Mouse (Mus musculus): ENCODE data around the gene Akr1b7. TPM values are rescaled to one million over a fixed set of nuclear protein-coding genes. Genes with fewer than 3 reads are reported as not detected.
"Not testable (repeated sequence)": the region's sequence is repeated elsewhere in the genome, so short reads cannot be mapped to it uniquely, and the experiment has no call there.

The Akr1b7 gene
- 0.22 TPM in 1 of 2 replicates, not detected in the other for polyA plus RNA-seq (2016; fragmentation: Nextera tagmentation; extraction: Ambion mirVana)

DNA sequence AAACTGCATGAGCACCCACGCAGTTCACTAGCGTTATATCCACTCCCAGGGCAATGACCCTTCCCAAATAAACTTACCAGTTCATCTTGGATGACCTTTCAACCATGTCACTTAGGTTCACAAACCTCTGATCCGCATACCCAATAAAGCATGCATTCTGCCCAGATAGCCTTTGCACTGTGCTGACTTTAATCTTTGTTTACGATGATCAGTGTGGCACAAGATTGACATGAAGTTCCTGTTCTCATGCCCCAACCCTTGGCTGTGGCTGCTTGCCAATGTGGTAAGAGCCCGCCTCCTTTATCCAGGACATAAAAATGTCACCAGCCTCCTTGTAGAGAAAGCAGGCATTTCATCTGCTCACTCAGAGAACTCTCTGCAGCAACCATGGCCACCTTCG is at the start of gene Akr1b7:
Gene Akr1b7 (plus strand): TSS at position 312 of the 400 bp plus-strand sequence.
- no peak for ATAC-seq (ENCODE audit: insufficient number of reproducible peaks, insufficient read depth, low FRiP score, low TSS enrichment, low read depth)
- Histone ChIP-seq H3K9me3 (no peaks in the 10 kb centered on the region), H3K4me1 (replicated peaks) (no peaks in the 10 kb centered on the region), H3K36me3 (no peaks in the 10 kb centered on the region), H3K27ac (no peak within 1 kb of the TSS), H3K4me2 (no peak within 1 kb of the TSS), H3K4me3 (replicated peaks) (no peak within 1 kb of the TSS), H3K9ac (replicated peaks) (no peak within 1 kb of the TSS), H3K27me3 (no peaks in the 10 kb centered on the region)
- 62% methylated on average over 6 of the region's 6 CpGs for WGBS

DNA sequence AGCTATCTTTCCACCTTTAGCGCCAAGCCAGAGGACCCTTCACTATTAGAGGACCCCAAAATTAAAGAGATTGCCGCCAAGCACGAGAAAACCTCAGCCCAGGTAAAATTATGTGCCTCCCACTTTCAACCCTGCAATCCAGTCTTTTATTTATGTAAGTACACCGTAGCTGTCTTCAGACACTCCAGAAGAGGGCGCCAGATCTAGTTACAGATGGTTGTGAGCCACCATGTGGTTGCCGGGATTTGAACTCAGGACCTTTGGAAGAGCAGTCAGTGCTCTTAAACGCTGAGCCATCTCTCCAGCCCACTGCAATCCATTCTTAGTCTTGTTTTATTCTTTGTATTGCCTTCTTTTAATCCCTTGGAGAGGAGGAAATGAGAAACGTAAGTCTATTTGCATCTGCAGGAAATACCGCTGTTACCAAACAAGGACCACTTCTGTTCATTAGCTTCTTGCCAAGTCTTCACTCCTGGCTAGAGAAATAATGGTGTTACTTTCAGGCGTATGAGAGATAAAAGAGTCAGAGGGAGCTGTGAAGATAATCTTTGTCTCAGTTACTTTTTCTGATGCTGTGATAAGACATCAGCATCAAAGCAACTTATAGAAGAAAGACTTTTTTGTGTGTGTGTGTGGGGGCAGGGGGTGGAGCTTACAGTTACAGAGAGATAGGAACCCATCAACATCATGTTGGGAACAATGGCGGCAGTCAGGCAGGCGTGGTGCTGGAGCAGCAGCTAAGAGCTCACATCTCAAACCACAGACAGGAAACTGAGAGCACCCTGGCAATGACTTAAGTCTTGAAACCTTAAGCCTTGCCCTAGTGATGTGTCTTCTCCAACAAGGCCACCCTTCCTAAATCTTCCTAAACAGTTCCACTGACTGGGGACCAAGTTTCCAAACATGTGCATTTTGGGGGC is 47.7 kb upstream of the Akr1b7 start:
- H3K9me3 ChIP-seq: no peaks in the 10 kb centered on the region
- ATAC-seq (ENCODE audit: insufficient number of reproducible peaks, insufficient read depth, low FRiP score, low TSS enrichment, low read depth): no peak
- no peak overlapping the region for H3K4me3 ChIP-seq (replicated peaks)
- H3K36me3 ChIP-seq: no peaks in the 10 kb centered on the region
- WGBS: 87% methylated on average over 12 of the region's 12 CpGs
- H3K27me3 ChIP-seq: no peaks in the 10 kb centered on the region
- no peak overlapping the region for H3K4me2 ChIP-seq
- no peaks in the 10 kb centered on the region; the same call in 1 of the 2 replicates for H3K4me1 ChIP-seq (replicated peaks)
- no peak overlapping the region for H3K9ac ChIP-seq (replicated peaks)
- no peak overlapping the region for H3K27ac ChIP-seq

GRCm38 (mm10) chr6:34367998-34368397 is 44.1 kb upstream of the Akr1b7 start:
- WGBS: 84% methylated on average over 9 of the region's 9 CpGs
- Histone ChIP-seq H3K27me3 (no peaks in the 10 kb centered on the region), H3K4me3 (replicated peaks) (no peak overlapping the region), H3K4me2 (no peak overlapping the region), H3K36me3 (no peaks in the 10 kb centered on the region), H3K4me1 (replicated peaks) (no peaks in the 10 kb centered on the region; the same call in 1 of the 2 replicates), H3K9me3 (no peaks in the 10 kb centered on the region), H3K27ac (no peak overlapping the region), H3K9ac (replicated peaks) (no peak overlapping the region)
- no peak for ATAC-seq (ENCODE audit: insufficient number of reproducible peaks, insufficient read depth, low FRiP score, low TSS enrichment, low read depth)

GRCm38 (mm10) chr6:34370081-34370480 is 42.1 kb upstream of the Akr1b7 start:
- ATAC-seq (ENCODE audit: insufficient number of reproducible peaks, insufficient read depth, low FRiP score, low TSS enrichment, low read depth): no peak
- no peak overlapping the region for H3K4me2 ChIP-seq
- H3K9ac ChIP-seq (replicated peaks): no peak overlapping the region
- no peaks in the 10 kb centered on the region; the same call in 1 of the 2 replicates for H3K4me1 ChIP-seq (replicated peaks)
- no peak overlapping the region for H3K27ac ChIP-seq
- no peaks in the 10 kb centered on the region for H3K27me3 ChIP-seq
- 86% methylated on average over 8 of the region's 8 CpGs for WGBS
- no peaks in the 10 kb centered on the region for H3K9me3 ChIP-seq
- H3K36me3 ChIP-seq: no peaks in the 10 kb centered on the region
- H3K4me3 ChIP-seq (replicated peaks): no peak overlapping the region

DNA sequence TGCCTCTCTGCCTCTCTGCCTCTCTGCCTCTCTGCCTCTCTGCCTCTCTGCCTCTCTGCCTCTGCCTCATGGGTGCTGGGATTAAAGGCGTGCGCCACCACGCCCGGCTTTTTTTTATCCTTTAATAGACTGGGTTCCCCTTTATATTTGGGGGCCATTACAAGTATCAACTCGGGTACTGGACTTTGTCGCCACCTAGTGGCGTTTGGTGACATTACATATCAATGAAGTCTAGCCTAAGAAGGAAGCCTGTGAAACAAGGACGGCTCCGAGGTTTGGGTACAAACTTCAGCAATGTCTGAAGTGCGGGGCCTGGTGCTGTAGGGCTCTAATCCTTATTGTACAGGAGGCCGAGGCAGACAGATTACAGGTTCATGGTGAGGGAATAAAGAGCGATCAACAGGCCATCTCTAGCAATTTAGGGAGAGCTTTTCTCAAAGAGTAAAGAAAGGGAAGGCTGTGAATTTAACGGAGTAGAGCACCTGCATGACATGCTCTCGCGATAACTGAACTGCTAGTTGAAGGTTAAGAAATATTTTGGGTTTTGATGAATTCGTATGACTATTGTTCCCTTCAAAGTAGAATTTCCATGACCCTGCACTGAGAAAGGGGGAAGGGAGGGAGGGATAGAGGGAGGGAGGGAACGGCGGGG is 40.3 kb upstream of the Akr1b7 start:
- no peak overlapping the region for H3K9ac ChIP-seq (replicated peaks)
- peak overlapping the region; percentile 32 for H3K4me2 ChIP-seq
- WGBS: 29% methylated on average over 18 of the region's 18 CpGs
- H3K27me3 ChIP-seq: no peaks in the 10 kb centered on the region
- H3K36me3 ChIP-seq: no peaks in the 10 kb centered on the region
- H3K27ac ChIP-seq: no peak overlapping the region
- no peaks in the 10 kb centered on the region for H3K9me3 ChIP-seq
- ATAC-seq (ENCODE audit: insufficient number of reproducible peaks, insufficient read depth, low FRiP score, low TSS enrichment, low read depth): peak; percentile 59; the same call in 1 of the 2 replicates
- H3K4me1 ChIP-seq (replicated peaks): no peaks in the 10 kb centered on the region; the same call in 1 of the 2 replicates
- H3K4me3 ChIP-seq (replicated peaks): no peak overlapping the region

- no peak overlapping the region for H3K4me2 ChIP-seq
- H3K27me3 ChIP-seq: no peaks in the 10 kb centered on the region
- no peak overlapping the region for H3K4me3 ChIP-seq (replicated peaks)
- no peaks in the 10 kb centered on the region; the same call in 1 of the 2 replicates for H3K4me1 ChIP-seq (replicated peaks)
- H3K36me3 ChIP-seq: no peaks in the 10 kb centered on the region
- H3K9ac ChIP-seq (replicated peaks): no peak overlapping the region
- no peak for ATAC-seq (ENCODE audit: insufficient number of reproducible peaks, insufficient read depth, low FRiP score, low TSS enrichment, low read depth)
- 84% methylated on average over 7 of the region's 7 CpGs for WGBS
- H3K27ac ChIP-seq: no peak overlapping the region
- no peaks in the 10 kb centered on the region for H3K9me3 ChIP-seq
Observed at GRCm38 (mm10) chr6:34373841-34374240, 38.3 kb upstream of the Akr1b7 start.

DNA sequence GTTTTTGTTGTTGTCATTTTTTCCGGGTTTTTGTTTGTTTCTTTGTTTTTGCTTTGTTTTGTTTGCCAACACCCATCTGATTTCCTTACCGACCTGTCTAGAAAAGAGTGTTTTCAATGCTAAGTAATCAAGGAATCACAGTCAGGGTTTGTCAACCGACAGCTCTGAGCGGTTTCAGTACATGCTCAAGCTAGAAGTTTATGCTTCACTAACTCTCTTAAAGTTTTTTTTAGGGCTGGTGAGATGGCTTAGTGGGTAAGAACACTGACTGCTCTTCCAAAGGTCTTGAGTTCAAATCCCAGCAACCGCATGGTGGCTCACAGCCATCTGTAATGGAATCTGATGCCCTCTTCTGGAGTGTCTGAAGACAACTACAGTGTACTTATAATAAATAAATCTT is 36.2 kb upstream of the Akr1b7 start:
- not testable (repeated sequence) for ATAC-seq (ENCODE audit: insufficient number of reproducible peaks, insufficient read depth, low FRiP score, low TSS enrichment, low read depth); H3K4me3 ChIP-seq (replicated peaks); H3K36me3 ChIP-seq; H3K27ac ChIP-seq; H3K4me1 ChIP-seq (replicated peaks); H3K27me3 ChIP-seq; H3K9me3 ChIP-seq; H3K9ac ChIP-seq (replicated peaks); H3K4me2 ChIP-seq
- WGBS: 87% methylated on average over 5 of the region's 5 CpGs

DNA sequence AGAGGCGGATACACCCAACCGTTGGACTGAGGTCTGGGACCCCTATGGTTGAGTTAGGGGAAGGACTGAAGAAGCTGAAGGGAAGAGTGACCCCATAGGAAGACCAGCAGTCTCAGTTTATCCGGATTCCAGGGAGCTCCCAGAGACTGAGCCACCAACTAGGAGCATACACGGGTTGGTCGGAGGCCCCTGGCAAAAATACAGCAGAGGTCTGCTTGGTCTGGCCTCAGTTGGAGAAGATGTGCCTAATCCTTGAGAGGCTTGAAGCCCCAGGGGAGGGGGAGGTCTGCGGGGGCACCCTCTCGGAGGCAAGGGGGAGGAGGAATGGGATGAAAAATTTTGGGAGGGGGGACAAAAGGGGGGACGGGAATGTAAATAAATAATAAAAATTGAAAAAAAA is 28.7 kb upstream of the Akr1b7 start:
- Histone ChIP-seq H3K4me2 (0 out of 2 replicates have a peak overlapping the region, but pooled peaks have one; percentile 74), H3K9ac (replicated peaks) (no peak overlapping the region), H3K9me3 (no peaks in the 10 kb centered on the region), H3K36me3 (no peaks in the 10 kb centered on the region), H3K27ac (no peak overlapping the region), H3K4me3 (replicated peaks) (no peak overlapping the region), H3K27me3 (no peaks in the 10 kb centered on the region), H3K4me1 (replicated peaks) (peaks cover 9% of the 10 kb centered on the region; the same call in 1 of the 2 replicates)
- ATAC-seq (ENCODE audit: insufficient number of reproducible peaks, insufficient read depth, low FRiP score, low TSS enrichment, low read depth): no peak
- 54% methylated on average over 8 of the region's 8 CpGs for WGBS

- no peaks in the 10 kb centered on the region for H3K27me3 ChIP-seq
- peak within 1 kb of the TSS; percentile 51 for H3K4me3 ChIP-seq (replicated peaks)
- peak within 1 kb of the TSS; percentile 74 for H3K4me2 ChIP-seq
- peak within 1 kb of the TSS; percentile 51; the same call in 1 of the 2 replicates for H3K9ac ChIP-seq (replicated peaks)
- peaks cover 9% of the 10 kb centered on the region; the same call in 1 of the 2 replicates for H3K4me1 ChIP-seq (replicated peaks)
- H3K9me3 ChIP-seq: no peaks in the 10 kb centered on the region
- under 1% methylated on average over 17 of the region's 17 CpGs for WGBS
- peaks cover 6% of the 10 kb centered on the region; the same call in 1 of the 2 replicates for H3K36me3 ChIP-seq
- ATAC-seq (ENCODE audit: insufficient number of reproducible peaks, insufficient read depth, low FRiP score, low TSS enrichment, low read depth): no peak
- H3K27ac ChIP-seq: peak within 1 kb of the TSS; percentile 59
Observed at GRCm38 (mm10) chr6:34384110-34384661, 27.9 kb upstream of the Akr1b7 start, which contains the start of gene Akr1b10. Akr1b10 (plus strand) TSS chr6:34384218.

DNA sequence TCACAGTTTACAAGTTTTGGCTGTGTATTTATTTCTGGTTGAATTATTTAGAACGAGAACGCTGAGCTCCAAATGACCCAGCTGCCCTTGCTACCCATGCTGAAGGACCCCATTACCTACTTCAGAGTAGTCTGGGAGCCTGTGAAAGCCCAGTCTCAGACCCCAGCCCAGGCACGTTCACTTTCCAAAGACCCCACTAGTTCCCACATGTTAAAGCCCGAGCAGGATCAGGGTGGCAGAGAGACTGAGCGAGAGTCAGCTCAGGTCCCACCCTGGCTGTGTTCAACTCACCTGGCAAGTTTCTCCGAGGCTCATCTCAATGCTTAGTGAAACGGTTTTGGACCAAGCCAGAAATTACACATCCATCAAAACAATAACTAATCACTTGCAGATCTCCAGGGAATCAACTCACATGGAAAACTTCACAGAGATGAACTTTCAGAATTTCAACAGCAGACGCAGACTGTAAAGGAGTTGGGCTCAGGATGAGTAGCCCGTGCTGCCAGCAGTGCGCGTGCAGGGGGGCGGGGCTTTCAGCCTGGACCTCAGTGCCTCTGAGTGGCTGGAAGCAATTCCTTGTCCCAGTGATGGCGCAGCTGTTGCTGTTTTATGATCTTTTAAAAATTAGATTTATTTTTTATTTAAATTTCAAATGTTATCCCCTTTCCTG is 27.3 kb upstream of the Akr1b7 start:
- Histone ChIP-seq H3K9me3 (no peaks in the 10 kb centered on the region), H3K4me3 (replicated peaks) (peak overlapping the region; percentile 51), H3K36me3 (peaks cover 6% of the 10 kb centered on the region; the same call in 1 of the 2 replicates), H3K27ac (peak overlapping the region; percentile 59), H3K4me1 (replicated peaks) (peaks cover 9% of the 10 kb centered on the region; the same call in 1 of the 2 replicates), H3K9ac (replicated peaks) (peak overlapping the region; percentile 51; the same call in 1 of the 2 replicates), H3K27me3 (no peaks in the 10 kb centered on the region), H3K4me2 (peak overlapping the region; percentile 74)
- WGBS: 1% methylated on average over 13 of the region's 13 CpGs
- peak; percentile 74 for ATAC-seq (ENCODE audit: insufficient number of reproducible peaks, insufficient read depth, low FRiP score, low TSS enrichment, low read depth)
